ENCODE assay signal across 10 mouse cellular contexts in genomic region chr11:8656448-8657393, GRCm38 (mm10). TPM values are rescaled to one million over a fixed set of nuclear protein-coding genes. Genes with fewer than 3 reads are reported as not detected.
A peak's percentile ranks its signal among the peaks of the same experiment; 100 is the strongest.
DNase-seq lines count a peak whose midpoint lies in the region; ATAC-seq lines count a peak whose summit lies in the region.
"Had no signal": no experiment of that assay in that cellular context is flagged by ENCODE, and none has a peak within 500 bp of the region (broad histone marks: within the 10 kb centered on the region; RNA-seq: fewer than 3 reads in every experiment).

No protein-coding gene starts in this region.

- 0 out of 2 replicates have a peak, but pooled peaks cover 2% of the 10 kb centered on the region for H3K36me3 ChIP-seq in lung, embryonic 16.5 days (ENCODE audit: control insufficient read depth, insufficient read depth, low read length)
- no peaks in the 10 kb centered on the region for H3K36me3 ChIP-seq in embryonic facial prominence, embryonic 13.5 days
- H3K36me3 ChIP-seq in kidney, embryonic 16.5 days (ENCODE audit: insufficient read depth, low read length) = peaks cover 10% of the 10 kb centered on the region
- peaks cover 8% of the 10 kb centered on the region for H3K36me3 ChIP-seq in stomach, embryonic 14.5 days (ENCODE audit: control insufficient read depth, insufficient read depth, low read length)
- no peaks in the 10 kb centered on the region for H3K36me3 ChIP-seq in midbrain, embryonic 11.5 days (ENCODE audit: control insufficient read depth, insufficient read depth, low read length)
- H3K36me3 ChIP-seq in midbrain, embryonic 15.5 days (replicated peaks) = no peaks in the 10 kb centered on the region
- H3K36me3 ChIP-seq: midbrain, embryonic 13.5 days had no signal

- H3K4me1 ChIP-seq in lung, embryonic 16.5 days (replicated peaks; ENCODE audit: control insufficient read depth, insufficient read depth, low read length) = peaks cover 69% of the 10 kb centered on the region
- H3K4me1 ChIP-seq in embryonic facial prominence, embryonic 13.5 days = peaks cover 85% of the 10 kb centered on the region
- H3K4me1 ChIP-seq in kidney, embryonic 16.5 days (ENCODE audit: insufficient read depth, low read length) = peaks cover 78% of the 10 kb centered on the region
- peaks cover 62% of the 10 kb centered on the region for H3K4me1 ChIP-seq in stomach, embryonic 14.5 days (ENCODE audit: control insufficient read depth, insufficient read depth, low read length)
- H3K4me1 ChIP-seq in midbrain, embryonic 11.5 days (ENCODE audit: control insufficient read depth, insufficient read depth, low read length) = no peaks in the 10 kb centered on the region
- 0 out of 2 replicates have a peak, but pooled peaks cover 3% of the 10 kb centered on the region for H3K4me1 ChIP-seq in midbrain, embryonic 15.5 days

- no peaks in the 10 kb centered on the region for H3K27me3 ChIP-seq in lung, embryonic 16.5 days (ENCODE audit: control insufficient read depth, insufficient read depth, low read depth, low read length)
- no peaks in the 10 kb centered on the region for H3K27me3 ChIP-seq in embryonic facial prominence, embryonic 13.5 days
- no peaks in the 10 kb centered on the region for H3K27me3 ChIP-seq in kidney, embryonic 16.5 days (ENCODE audit: insufficient read depth, low read length)
- no peaks in the 10 kb centered on the region for H3K27me3 ChIP-seq in stomach, embryonic 14.5 days (ENCODE audit: control insufficient read depth, insufficient read depth, low read length)
- H3K27me3 ChIP-seq in midbrain, embryonic 11.5 days (ENCODE audit: control insufficient read depth, insufficient read depth, low read length) = no peaks in the 10 kb centered on the region
- no peaks in the 10 kb centered on the region for H3K27me3 ChIP-seq in midbrain, embryonic 15.5 days (replicated peaks)

- H3K4me3 ChIP-seq in lung, embryonic 16.5 days (ENCODE audit: low read length) = no peak overlapping the region
- no peak overlapping the region for H3K4me3 ChIP-seq in embryonic facial prominence, embryonic 13.5 days
- H3K4me3 ChIP-seq in kidney, embryonic 16.5 days (ENCODE audit: low read length) = no peak overlapping the region
- no peak overlapping the region for H3K4me3 ChIP-seq in stomach, embryonic 14.5 days (ENCODE audit: low read depth, low read length)
- no peak overlapping the region for H3K4me3 ChIP-seq in midbrain, embryonic 11.5 days (ENCODE audit: low read depth, low read length)
- H3K4me3 ChIP-seq in midbrain, embryonic 15.5 days = no peak overlapping the region
- H3K4me3 ChIP-seq: midbrain, embryonic 13.5 days had no signal

- H3K9me3 ChIP-seq in lung, embryonic 16.5 days (ENCODE audit: control insufficient read depth, low read length) = peaks cover 3% of the 10 kb centered on the region; the same call in 1 of the 2 replicates
- peaks cover 4% of the 10 kb centered on the region; the same call in 1 of the 2 replicates for H3K9me3 ChIP-seq in embryonic facial prominence, embryonic 13.5 days
- H3K9me3 ChIP-seq in kidney, embryonic 16.5 days (ENCODE audit: low read length) = peaks cover 8% of the 10 kb centered on the region
- H3K9me3 ChIP-seq in stomach, embryonic 14.5 days (ENCODE audit: control insufficient read depth, low read depth, low read length) = no peaks in the 10 kb centered on the region
- no peaks in the 10 kb centered on the region for H3K9me3 ChIP-seq in midbrain, embryonic 11.5 days (ENCODE audit: control insufficient read depth, low read length)
- H3K9me3 ChIP-seq in midbrain, embryonic 15.5 days = no peaks in the 10 kb centered on the region
- H3K9me3 ChIP-seq: midbrain, embryonic 13.5 days had no signal

- ATAC-seq in lung, embryonic 16.5 days (ENCODE audit: low read depth) = no peak
- ATAC-seq in embryonic facial prominence, embryonic 13.5 days (ENCODE audit: insufficient number of reproducible peaks, insufficient read depth, low FRiP score, low TSS enrichment, low read depth) = peak; percentile 52
- ATAC-seq in kidney, embryonic 16.5 days (ENCODE audit: low FRiP score, low TSS enrichment) = peak; percentile 66
- ATAC-seq in stomach, embryonic 14.5 days (ENCODE audit: insufficient number of reproducible peaks, insufficient read depth, low FRiP score, low read depth) = peak; percentile 26; the same call in 1 of the 2 replicates
- no peak for ATAC-seq in midbrain, embryonic 11.5 days (ENCODE audit: low FRiP score)
- no peak for ATAC-seq in midbrain, embryonic 15.5 days (replicated peaks)
- ATAC-seq: midbrain, embryonic 13.5 days had no signal

- DNase-seq in lung, postnatal 25 days (ENCODE audit: low spot score) = no peak
- DNase-seq in midbrain, embryonic 11.5 days (ENCODE audit: low spot score, missing footprints) = no peak
- DNase-seq in layer of hippocampus, adult 18-20 months (ENCODE audit: low spot score in 2 of 2) = no peak

- no peak overlapping the region for H3K4me2 ChIP-seq in lung, embryonic 16.5 days (ENCODE audit: low read depth, low read length)
- H3K4me2 ChIP-seq in embryonic facial prominence, embryonic 13.5 days = peak overlapping the region; percentile 35
- H3K4me2 ChIP-seq in kidney, embryonic 16.5 days (replicated peaks; ENCODE audit: low read depth, low read length) = no peak overlapping the region
- no peak overlapping the region for H3K4me2 ChIP-seq in stomach, embryonic 14.5 days (replicated peaks; ENCODE audit: low read depth, low read length)
- H3K4me2 ChIP-seq in midbrain, embryonic 11.5 days = no peak overlapping the region
- no peak overlapping the region for H3K4me2 ChIP-seq in midbrain, embryonic 15.5 days
- H3K4me2 ChIP-seq: heart, embryonic 11.5 days; midbrain, embryonic 13.5 days had no signal

- peak overlapping the region; percentile 56; the same call in 1 of the 2 replicates for H3K27ac ChIP-seq in lung, embryonic 16.5 days (ENCODE audit: low read length)
- H3K27ac ChIP-seq in embryonic facial prominence, embryonic 13.5 days = peak overlapping the region; percentile 81
- H3K27ac ChIP-seq in kidney, embryonic 16.5 days (ENCODE audit: low read length) = peak overlapping the region; percentile 81
- H3K27ac ChIP-seq in stomach, embryonic 14.5 days (ENCODE audit: low read length) = peak overlapping the region; percentile 10; the same call in 1 of the 2 replicates
- no peak overlapping the region for H3K27ac ChIP-seq in midbrain, embryonic 11.5 days (ENCODE audit: low read depth, low read length)
- H3K27ac ChIP-seq in midbrain, embryonic 15.5 days = no peak overlapping the region
- H3K27ac ChIP-seq: midbrain, embryonic 13.5 days had no signal

- WGBS in lung, embryonic 16.5 days = 55% methylated on average over 12 of the region's 12 CpGs
- WGBS in embryonic facial prominence, embryonic 13.5 days = 36% methylated on average over 12 of the region's 12 CpGs
- 56% methylated on average over 12 of the region's 12 CpGs for WGBS in kidney, embryonic 16.5 days
- 45% methylated on average over 12 of the region's 12 CpGs for WGBS in stomach, embryonic 14.5 days
- 85% methylated on average over 12 of the region's 12 CpGs for WGBS in midbrain, embryonic 11.5 days
- WGBS in midbrain, embryonic 15.5 days = 79% methylated on average over 12 of the region's 12 CpGs

- H3K9ac ChIP-seq in lung, embryonic 16.5 days (ENCODE audit: low read length) = no peak overlapping the region
- H3K9ac ChIP-seq in embryonic facial prominence, embryonic 13.5 days = no peak overlapping the region
- H3K9ac ChIP-seq in kidney, embryonic 16.5 days (replicated peaks; ENCODE audit: low read length) = no peak overlapping the region
- H3K9ac ChIP-seq in stomach, embryonic 14.5 days (replicated peaks; ENCODE audit: low read depth, low read length) = no peak overlapping the region
- no peak overlapping the region for H3K9ac ChIP-seq in midbrain, embryonic 11.5 days (ENCODE audit: low read length)
- no peak overlapping the region for H3K9ac ChIP-seq in midbrain, embryonic 15.5 days
- H3K9ac ChIP-seq: midbrain, embryonic 13.5 days had no signal

RNA-seq across cellular contexts. Expression of gene Tns3, which starts 7.6 kb away (rescaled TPM):
- 54.2 and 58.1 TPM in 2 replicates for polyA plus RNA-seq in lung, embryonic 16.5 days (2015; fragmentation: Nextera tagmentation; extraction: Ambion mirVana)
- 35.0 and 35.5 TPM in 2 replicates for polyA plus RNA-seq in embryonic facial prominence, embryonic 13.5 days (2015; fragmentation: Nextera tagmentation; extraction: Ambion mirVana)
- polyA plus RNA-seq in kidney, embryonic 16.5 days (2015; fragmentation: Nextera tagmentation; extraction: Ambion mirVana) = 31.5 and 32.7 TPM in 2 replicates
- polyA plus RNA-seq in stomach, embryonic 14.5 days (2014; fragmentation: Nextera tagmentation; extraction: Ambion mirVana) = 29.7 and 31.2 TPM in 2 replicates
- polyA plus RNA-seq in midbrain, embryonic 11.5 days (2014; fragmentation: Nextera tagmentation; extraction: Ambion mirVana) = 4.9 and 5.0 TPM in 2 replicates
- total RNA-seq in layer of hippocampus, adult 18-20 months (2021) = 10 to 100 TPM; 53.9 to 56.4 TPM
- 6.1 and 6.4 TPM in 2 replicates for polyA plus RNA-seq in midbrain, embryonic 15.5 days (2015; fragmentation: Nextera tagmentation; extraction: Ambion mirVana)

Comparison
In these comparisons a context has a peak if more than half of its experiments do, and no peak if none do; other contexts are left out.
1. ATAC-seq: peak in embryonic facial prominence, embryonic 13.5 days (single experiment), kidney, embryonic 16.5 days (single experiment) and stomach, embryonic 14.5 days (single experiment); none in lung, embryonic 16.5 days (single experiment), midbrain, embryonic 11.5 days (single experiment) and midbrain, embryonic 15.5 days (single experiment).
2. H3K27ac ChIP-seq: peak in lung, embryonic 16.5 days (single experiment), embryonic facial prominence, embryonic 13.5 days (single experiment), kidney, embryonic 16.5 days (single experiment) and stomach, embryonic 14.5 days (single experiment); none in midbrain, embryonic 11.5 days (single experiment) and midbrain, embryonic 15.5 days (single experiment).